Mouse (Mus musculus) skeletal muscle tissue, postnatal 0 days (tissue): ENCODE results near the gene Tll2. TPM values are rescaled to one million over a fixed set of nuclear protein-coding genes. Genes with fewer than 3 reads are reported as not detected.

Experiments
- polyA plus RNA-seq: library from polyadenylated mRNA; unstranded; fragments of >200 nt; fragmentation: Nextera tagmentation; extraction: Ambion mirVana; gene quantifications from 2 replicates; pipeline ENCODE4 v1.2.1, GENCODE M21; 2015

The Tll2 gene
- polyA plus RNA-seq: 0.09 and 0.12 TPM in 2 replicates

DNA sequence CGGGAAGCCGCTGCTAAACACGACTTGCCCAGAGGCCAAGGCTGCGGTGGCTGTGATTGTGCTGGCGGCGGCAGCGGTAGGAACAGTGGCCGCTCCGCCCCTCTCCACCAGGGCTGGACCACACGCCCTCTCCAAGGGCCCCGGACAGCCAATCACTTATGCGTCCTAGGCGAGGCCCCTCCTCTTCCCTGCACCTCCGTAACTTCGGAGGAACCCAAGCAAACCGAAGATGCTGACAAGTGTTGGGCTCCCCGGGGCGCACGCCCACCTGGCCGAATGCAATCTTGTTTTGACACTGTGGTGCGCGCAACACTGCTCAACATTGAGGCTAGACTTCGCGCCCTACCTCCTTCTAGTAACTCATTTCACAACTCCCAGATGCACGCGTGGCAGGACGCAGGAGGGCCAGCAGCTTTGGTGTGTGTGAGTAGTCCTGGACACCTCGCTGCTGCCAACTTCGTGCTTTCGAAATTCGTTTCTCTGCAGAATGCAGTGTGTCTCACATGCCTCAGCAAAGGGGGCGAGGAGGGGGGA is at the start of gene Tll2:
Gene Tll2 (minus strand): TSS at position 25 of the 534 bp plus-strand sequence.

DNA sequence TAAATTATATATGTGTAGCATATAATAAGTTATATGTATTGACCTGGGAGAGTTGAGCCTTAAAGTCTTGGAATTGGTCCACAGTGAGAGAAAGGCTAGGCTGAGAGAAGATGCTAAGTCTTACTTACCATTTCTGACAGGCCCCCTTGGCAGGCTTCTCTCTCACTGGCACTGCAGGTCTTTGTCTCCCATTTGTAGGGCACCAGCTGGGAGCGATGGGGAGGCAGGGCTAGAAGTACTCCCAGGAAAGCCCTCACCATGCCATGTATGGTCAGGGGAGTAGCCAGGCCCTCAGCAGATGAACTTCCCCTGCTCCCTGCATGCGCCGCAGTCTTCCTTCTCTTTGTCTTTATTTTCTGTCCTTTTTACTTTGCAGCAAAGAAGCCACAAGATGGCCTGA is 129.7 kb downstream of the Tll2 start, which contains the start of gene Opalin:
Gene Opalin (minus strand): TSS at position 208 of the 400 bp plus-strand sequence.

Other genes starting within 250 kb of the Tll2 start
- gene Blnk, start 212.3 kb downstream of the Tll2 start, polyA plus RNA-seq: 0.28 and 0.57 TPM in 2 replicates
- gene Dntt, start 177.6 kb downstream of the Tll2 start, polyA plus RNA-seq: 0.21 and 0.23 TPM in 2 replicates
- not detected in 2 replicates for gene Opalin, start 129.7 kb downstream of the Tll2 start, polyA plus RNA-seq
- 61.8 and 73.3 TPM in 2 replicates for gene Tm9sf3, start 57.2 kb upstream of the Tll2 start, polyA plus RNA-seq
- gene Pik3ap1, start 178.3 kb upstream of the Tll2 start, polyA plus RNA-seq: 1.6 and 2.8 TPM in 2 replicates